Mouse (Mus musculus) bone marrow macrophage, adult 2 months (primary cell): Measurements from ENCODE around the gene Pkdcc. TPM values are rescaled to one million over a fixed set of nuclear protein-coding genes. Genes with fewer than 3 reads are reported as not detected.
A peak's percentile ranks its signal among the peaks of the same experiment; 100 is the strongest.

Experiments used
- H3K27ac ChIP-seq: 2 replicates; pipeline ENCODE4 v1.5.1; 2012; ENCODE audit warnings: low read depth, low read length; ENCODE audit not compliant: insufficient read depth
- H3K4me1 ChIP-seq: 2 replicates; pipeline ENCODE4 v1.6.1; 2012; ENCODE audit warnings: low read length; ENCODE audit not compliant: control insufficient read depth, insufficient read depth
- H3K4me3 ChIP-seq: 2 replicates; pipeline ENCODE4 v1.5.1; 2012; ENCODE audit warnings: mild to moderate bottlenecking, low read length, moderate library complexity; ENCODE audit not compliant: insufficient read depth
- CTCF ChIP-seq: IDR thresholded peaks from 2 replicates; pipeline ENCODE4 v1.5.1; 2012; ENCODE audit warnings: low read depth, mild to moderate bottlenecking, low read length, moderate library complexity
- POLR2A ChIP-seq: IDR thresholded peaks from 2 replicates; pipeline ENCODE4 v1.6.1; 2012; ENCODE audit warnings: mild to moderate bottlenecking, low read depth, low read length, borderline replicate concordance
- polyA plus RNA-seq: library from polyadenylated mRNA; stranded (reverse); fragments of >200 nt; gene quantifications from 2 replicates; pipeline ENCODE4 v1.2.4, GENCODE M21; 2012; ENCODE audit not compliant: missing spikeins, insufficient read depth, insufficient read length

Pkdcc gene
- polyA plus RNA-seq: 3.8 and 4.7 TPM in 2 replicates

DNA sequence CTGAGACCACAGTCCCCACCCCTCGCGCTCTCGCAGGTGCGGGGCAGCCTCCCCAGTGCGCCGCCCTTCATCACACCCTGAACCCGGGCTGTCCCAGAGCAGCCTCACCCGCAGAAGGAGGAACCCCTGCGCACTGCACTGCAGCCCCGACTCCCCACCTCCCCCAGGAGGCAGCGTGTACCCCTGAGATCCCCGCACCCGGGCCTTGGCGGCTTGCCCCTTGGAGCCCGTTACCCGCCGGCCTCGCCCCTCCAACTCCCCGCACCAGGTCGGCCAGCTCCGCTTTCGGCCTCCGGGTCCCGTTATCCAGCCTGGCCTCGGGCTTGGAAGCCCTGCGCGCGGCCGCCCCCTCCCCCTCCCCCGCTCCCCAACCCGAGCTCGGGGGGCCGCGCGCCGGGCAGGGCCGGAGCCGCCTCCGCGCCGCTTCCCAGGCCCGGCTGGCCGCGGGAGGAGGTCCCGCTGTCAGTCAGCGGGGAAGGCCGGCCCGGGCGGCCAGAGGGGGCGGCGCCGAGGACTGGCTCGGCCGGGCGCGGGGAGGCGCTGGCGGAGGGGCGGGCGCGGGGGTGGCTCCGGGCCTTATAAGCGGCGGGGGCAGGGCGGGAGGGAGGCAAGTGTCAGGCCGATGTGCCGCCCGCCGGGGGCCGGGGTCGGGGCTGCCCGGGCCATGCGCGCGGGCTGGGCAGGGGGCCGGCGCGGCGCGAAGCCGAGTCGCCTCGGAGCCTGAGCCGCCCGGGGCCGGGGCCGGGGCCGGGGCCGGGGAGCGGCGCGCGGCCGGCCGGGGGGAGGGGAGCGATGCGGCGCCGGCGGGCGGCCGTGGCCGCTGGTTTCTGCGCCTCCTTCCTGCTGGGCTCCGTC is at the start of gene Pkdcc:
Gene Pkdcc, plus strand, starts transcription at position 619 of the 855 bp plus-strand sequence.
- TF ChIP-seq CTCF: no peak
- Histone ChIP-seq H3K27ac (peak within 1 kb of the TSS; percentile 21), H3K4me1 (peaks cover 44% of the 10 kb centered on the region), H3K4me3 (peak within 1 kb of the TSS; percentile 71)

- H3K4me3 ChIP-seq: no peak overlapping the region
- no peaks in the 10 kb centered on the region for H3K4me1 ChIP-seq
- H3K27ac ChIP-seq: no peak overlapping the region
- TF ChIP-seq POLR2A: no peak
- TF ChIP-seq CTCF: no peak
Measured at GRCm38 (mm10) chr17:83166195-83166594, 48.9 kb upstream of the Pkdcc start.

DNA sequence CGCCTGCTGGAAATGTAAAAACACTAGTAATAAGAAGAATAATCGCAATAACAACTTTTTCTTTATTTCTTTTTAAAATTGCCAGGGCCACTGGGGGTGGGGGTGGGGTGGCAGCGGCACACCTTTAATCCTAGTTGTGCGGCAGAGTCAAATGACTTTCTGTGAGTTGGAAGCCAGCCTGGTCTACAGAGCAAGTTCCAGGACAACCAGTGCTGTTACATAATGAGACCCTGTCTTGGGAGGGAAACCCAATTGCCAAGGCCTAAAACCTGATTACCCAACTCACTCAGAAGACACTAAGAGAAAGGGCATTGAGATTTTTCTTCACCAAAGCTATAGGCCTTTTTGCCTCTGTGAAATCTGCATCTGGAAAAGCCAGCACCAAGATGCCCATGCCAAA is 38.9 kb upstream of the Pkdcc start:
- Histone ChIP-seq H3K4me1 (peaks cover 5% of the 10 kb centered on the region; the same call in 1 of the 2 replicates), H3K4me3 (no peak overlapping the region), H3K27ac (no peak overlapping the region)
- TF ChIP-seq POLR2A: no peak
- TF ChIP-seq CTCF: no peak

- H3K4me3 ChIP-seq: no peak overlapping the region
- TF ChIP-seq CTCF: no peak
- TF ChIP-seq POLR2A: no peak
- no peak overlapping the region for H3K27ac ChIP-seq
- peaks cover 5% of the 10 kb centered on the region; the same call in 1 of the 2 replicates for H3K4me1 ChIP-seq
Measured at GRCm38 (mm10) chr17:83178483-83179150, 36.5 kb upstream of the Pkdcc start.

- Histone ChIP-seq H3K27ac (no peak overlapping the region), H3K4me1 (peaks cover 5% of the 10 kb centered on the region; the same call in 1 of the 2 replicates), H3K4me3 (no peak overlapping the region)
- TF ChIP-seq CTCF: no peak
- no peak for TF ChIP-seq POLR2A
Measured at GRCm38 (mm10) chr17:83179151-83179531, 36.0 kb upstream of the Pkdcc start.

DNA sequence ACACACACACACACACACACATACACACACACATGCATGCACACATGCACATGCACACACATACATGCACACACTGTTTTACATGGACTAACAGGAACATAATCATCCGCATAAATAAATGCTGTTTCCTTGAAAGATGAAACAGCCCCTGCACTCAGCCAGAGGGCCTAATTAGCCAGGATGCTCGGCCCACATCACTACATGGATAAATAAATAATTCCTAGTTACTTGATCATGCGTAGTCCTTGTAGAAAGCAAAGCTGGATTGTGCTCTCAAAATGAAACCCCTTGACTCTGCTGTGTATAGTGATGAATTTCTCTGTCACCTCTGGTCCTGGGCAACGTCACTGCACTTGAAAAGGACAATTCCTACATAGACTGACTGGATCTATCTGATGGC is 35.5 kb upstream of the Pkdcc start:
- TF ChIP-seq POLR2A (no peak), CTCF (no peak)
- Histone ChIP-seq H3K4me3 (no peak overlapping the region), H3K4me1 (peaks cover 5% of the 10 kb centered on the region; the same call in 1 of the 2 replicates), H3K27ac (no peak overlapping the region)

GRCm38 (mm10) chr17:83181086-83181485 is 34.0 kb upstream of the Pkdcc start:
- no peak for TF ChIP-seq POLR2A
- TF ChIP-seq CTCF: no peak
- Histone ChIP-seq H3K4me1 (peaks cover 5% of the 10 kb centered on the region; the same call in 1 of the 2 replicates), H3K4me3 (no peak overlapping the region), H3K27ac (no peak overlapping the region)

GRCm38 (mm10) chr17:83181592-83181991 is 33.5 kb upstream of the Pkdcc start:
- peaks cover 5% of the 10 kb centered on the region; the same call in 1 of the 2 replicates for H3K4me1 ChIP-seq
- TF ChIP-seq CTCF (no peak), POLR2A (no peak)
- H3K4me3 ChIP-seq: no peak overlapping the region
- no peak overlapping the region for H3K27ac ChIP-seq

GRCm38 (mm10) chr17:83182061-83182664 is 32.9 kb upstream of the Pkdcc start:
- Histone ChIP-seq H3K27ac (no peak overlapping the region), H3K4me1 (peaks cover 5% of the 10 kb centered on the region; the same call in 1 of the 2 replicates), H3K4me3 (no peak overlapping the region)
- TF ChIP-seq POLR2A: no peak
- TF ChIP-seq CTCF: no peak
